Mouse (Mus musculus) MEL-GATA-1-ER (cell line): ENCODE data around the gene Btd.
A peak's percentile ranks its signal among the peaks of the same experiment; 100 is the strongest.

ENCODE experiments used
- DNase-seq: peaks from one replicate; pipeline ENCODE4 v3.0.0-alpha.2; 2012; ENCODE audit warnings: low read depth; ENCODE audit errors: extremely low read depth

The Btd gene

DNA sequence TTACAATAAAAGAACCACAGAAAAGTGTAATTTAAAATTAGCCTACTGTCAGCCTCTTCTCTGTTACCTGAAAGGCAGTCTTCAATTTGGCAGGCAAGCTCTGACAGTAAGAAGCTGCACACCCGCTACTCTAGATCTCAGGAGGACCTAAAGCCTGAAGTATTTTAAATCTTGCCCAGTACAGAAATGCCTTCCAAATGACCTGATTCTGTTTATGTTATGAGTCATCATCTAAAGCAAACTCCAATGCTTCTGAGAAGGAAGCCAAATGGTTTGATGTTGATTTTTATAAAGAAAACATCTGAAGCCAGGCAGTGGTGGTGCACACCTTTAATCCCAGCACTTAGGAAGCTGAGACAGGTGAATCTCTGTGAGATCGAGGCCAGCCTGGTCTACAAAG, 59.5 kb downstream of the Btd start:
- DNase-seq: no peak

DNA sequence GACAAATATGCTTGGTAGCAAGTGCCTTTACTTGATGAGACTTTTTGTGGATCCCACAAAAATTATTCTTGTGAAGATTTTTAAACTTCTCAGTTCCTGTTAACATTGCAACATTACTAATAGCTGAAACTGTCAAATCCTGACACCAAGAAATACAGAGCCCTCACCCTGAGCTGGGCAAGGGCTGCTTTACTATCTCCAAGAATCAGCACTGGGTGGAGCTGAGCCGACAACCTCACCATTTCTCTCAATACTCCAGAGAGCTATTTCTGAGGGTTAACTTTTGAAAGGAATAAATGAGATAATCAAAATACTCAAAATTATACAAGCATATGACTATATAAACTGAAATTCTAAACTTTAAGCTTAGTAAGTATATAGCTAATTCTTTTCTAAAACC, 68.5 kb downstream of the Btd start:
- no peak for DNase-seq

DNA sequence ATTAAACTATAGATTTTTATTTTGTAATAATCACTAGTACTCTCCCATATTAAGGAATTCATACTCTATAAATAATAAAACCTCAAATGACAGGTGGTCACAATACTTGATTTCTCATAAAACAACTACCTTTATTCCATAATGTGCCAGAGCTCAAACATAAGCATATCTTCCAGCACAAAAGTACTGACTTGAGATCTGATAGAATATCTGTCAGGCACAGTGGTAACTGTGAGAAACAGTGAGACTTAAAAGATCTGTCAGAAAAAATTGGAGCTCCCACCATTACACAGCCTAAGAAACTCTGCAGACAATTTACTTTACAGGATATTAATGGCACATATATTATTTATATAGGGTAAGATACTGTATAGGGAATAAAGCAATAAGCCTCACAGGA, 74.8 kb downstream of the Btd start:
- DNase-seq: no peak

DNA sequence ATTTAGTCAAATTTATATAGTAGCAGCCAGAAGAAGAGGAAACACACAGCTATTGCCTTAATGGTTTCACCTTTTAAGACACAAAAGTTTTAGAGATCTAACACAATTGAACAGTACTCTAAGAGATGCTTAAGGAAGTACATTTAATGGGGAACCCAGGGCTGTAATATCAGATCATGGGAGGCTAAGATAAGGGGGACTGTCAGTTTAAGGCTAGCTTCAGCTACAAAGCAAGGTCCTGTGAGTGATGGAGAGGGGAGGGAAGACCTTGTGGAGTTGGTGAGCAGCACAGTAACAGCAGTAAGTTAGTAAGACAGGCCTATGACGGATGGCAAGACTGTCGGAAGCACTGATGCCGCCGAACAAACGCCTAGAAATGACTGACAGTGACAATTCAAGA, 76.5 kb downstream of the Btd start:
- DNase-seq: peak; percentile 67
